Mouse (Mus musculus): ENCODE data around the gene Zfp36l2.
"Not testable (repeated sequence)": the region's sequence is repeated elsewhere in the genome, so short reads cannot be mapped to it uniquely, and the experiment has no call there.

The Zfp36l2 gene

GRCm38 (mm10) chr17:84187727-84188373 is at the start of gene Zfp36l2:
Zfp36l2 (minus strand) TSS chr17:84187947.
- DNase-seq (ENCODE audit: low spot score), result peak; percentile 98

- DNase-seq (ENCODE audit: low spot score), result peak; percentile 31
Measured at GRCm38 (mm10) chr17:84236781-84237557, 49.2 kb upstream of the Zfp36l2 start.

- no peak for DNase-seq (ENCODE audit: low spot score)
Measured at GRCm38 (mm10) chr17:84235399-84235928, 47.7 kb upstream of the Zfp36l2 start.

GRCm38 (mm10) chr17:84234785-84235184 is 47.0 kb upstream of the Zfp36l2 start:
- not testable (repeated sequence) for DNase-seq (ENCODE audit: low spot score)

- no peak for DNase-seq (ENCODE audit: low spot score)
Measured at GRCm38 (mm10) chr17:84233758-84234157, 46.0 kb upstream of the Zfp36l2 start.

GRCm38 (mm10) chr17:84231361-84231760 is 43.6 kb upstream of the Zfp36l2 start:
- no peak for DNase-seq (ENCODE audit: low spot score)

- no peak for DNase-seq (ENCODE audit: low spot score)
Measured at GRCm38 (mm10) chr17:84228223-84228622, 40.5 kb upstream of the Zfp36l2 start.

- DNase-seq (ENCODE audit: low spot score), result no peak
Measured at GRCm38 (mm10) chr17:84226681-84227080, 38.9 kb upstream of the Zfp36l2 start.

- DNase-seq (ENCODE audit: low spot score), result no peak
Measured at GRCm38 (mm10) chr17:84226231-84226630, 38.5 kb upstream of the Zfp36l2 start.

- DNase-seq (ENCODE audit: low spot score), result no peak
Measured at GRCm38 (mm10) chr17:84224217-84224887, 36.6 kb upstream of the Zfp36l2 start.

GRCm38 (mm10) chr17:84218841-84219240 is 31.1 kb upstream of the Zfp36l2 start:
- not testable (repeated sequence) for DNase-seq (ENCODE audit: low spot score)

GRCm38 (mm10) chr17:84217696-84218095 is 29.9 kb upstream of the Zfp36l2 start:
- DNase-seq (ENCODE audit: low spot score), result no peak

- no peak for DNase-seq (ENCODE audit: low spot score)
Measured at GRCm38 (mm10) chr17:84215264-84215960, 27.7 kb upstream of the Zfp36l2 start.

- no peak for DNase-seq (ENCODE audit: low spot score)
Measured at GRCm38 (mm10) chr17:84213464-84213863, 25.7 kb upstream of the Zfp36l2 start.

GRCm38 (mm10) chr17:84207611-84208010 is 19.9 kb upstream of the Zfp36l2 start:
- no peak for DNase-seq (ENCODE audit: low spot score)

GRCm38 (mm10) chr17:84206239-84206638 is 18.5 kb upstream of the Zfp36l2 start:
- no peak for DNase-seq (ENCODE audit: low spot score)

GRCm38 (mm10) chr17:84204962-84205361 is 17.2 kb upstream of the Zfp36l2 start:
- DNase-seq (ENCODE audit: low spot score), result no peak

GRCm38 (mm10) chr17:84203340-84203739 is 15.6 kb upstream of the Zfp36l2 start:
- DNase-seq (ENCODE audit: low spot score), result no peak

GRCm38 (mm10) chr17:84201183-84201582 is 13.4 kb upstream of the Zfp36l2 start:
- no peak for DNase-seq (ENCODE audit: low spot score)

GRCm38 (mm10) chr17:84197912-84198344 is 10.2 kb upstream of the Zfp36l2 start:
- DNase-seq (ENCODE audit: low spot score), result no peak

- no peak for DNase-seq (ENCODE audit: low spot score)
Measured at GRCm38 (mm10) chr17:84196329-84196728, 8.6 kb upstream of the Zfp36l2 start.

- no peak for DNase-seq (ENCODE audit: low spot score)
Measured at GRCm38 (mm10) chr17:84195835-84196234, 8.1 kb upstream of the Zfp36l2 start.
